Mouse (Mus musculus): Measurements from ENCODE around the gene Capn12. TPM values are rescaled to one million over a fixed set of nuclear protein-coding genes. Genes with fewer than 3 reads are reported as not detected.

Gene Capn12
- polyA plus RNA-seq, 1 experiment from 2014 or later, result 0.64 TPM

- Histone ChIP-seq H3K4me2 (replicated peaks; ENCODE audit: low read depth, low read length) (no peak overlapping the region), H3K4me3 (ENCODE audit: low read length) (no peak overlapping the region), H3K27ac (ENCODE audit: low read depth, low read length) (no peak overlapping the region), H3K9me3 (ENCODE audit: control insufficient read depth, low read length) (no peaks in the 10 kb centered on the region), H3K36me3 (ENCODE audit: control insufficient read depth, insufficient read depth, low read length) (peaks cover 99% of the 10 kb centered on the region), H3K9ac (ENCODE audit: low read depth, low read length) (no peak overlapping the region), H3K27me3 (ENCODE audit: control insufficient read depth, insufficient read depth, low read length) (no peaks in the 10 kb centered on the region), H3K4me1 (ENCODE audit: control insufficient read depth, insufficient read depth, low read length) (no peaks in the 10 kb centered on the region)
- ATAC-seq (ENCODE audit: low FRiP score, low TSS enrichment), result no peak
- 94% methylated on average over 3 of the region's 3 CpGs for WGBS
Measured at GRCm38 (mm10) chr7:28902809-28903208, 21.6 kb downstream of the Capn12 start.

- H3K9ac ChIP-seq (ENCODE audit: low read depth, low read length), result no peak overlapping the region
- no peak overlapping the region for H3K4me2 ChIP-seq (replicated peaks; ENCODE audit: low read depth, low read length)
- H3K4me1 ChIP-seq (ENCODE audit: control insufficient read depth, insufficient read depth, low read length), result no peaks in the 10 kb centered on the region
- H3K27ac ChIP-seq (ENCODE audit: low read depth, low read length), result no peak overlapping the region
- H3K27me3 ChIP-seq (ENCODE audit: control insufficient read depth, insufficient read depth, low read length), result no peaks in the 10 kb centered on the region
- no peak overlapping the region for H3K4me3 ChIP-seq (ENCODE audit: low read length)
- WGBS, result 88% methylated on average over 10 of the region's 10 CpGs
- no peaks in the 10 kb centered on the region for H3K9me3 ChIP-seq (ENCODE audit: control insufficient read depth, low read length)
- ATAC-seq (ENCODE audit: low FRiP score, low TSS enrichment), result no peak
- H3K36me3 ChIP-seq (ENCODE audit: control insufficient read depth, insufficient read depth, low read length), result peaks cover 99% of the 10 kb centered on the region
Measured at GRCm38 (mm10) chr7:28903778-28904177, 22.6 kb downstream of the Capn12 start.

GRCm38 (mm10) chr7:28907195-28907594 is 26.0 kb downstream of the Capn12 start:
- no peaks in the 10 kb centered on the region for H3K9me3 ChIP-seq (ENCODE audit: control insufficient read depth, low read length)
- no peak overlapping the region for H3K4me3 ChIP-seq (ENCODE audit: low read length)
- H3K4me1 ChIP-seq (ENCODE audit: control insufficient read depth, insufficient read depth, low read length), result no peaks in the 10 kb centered on the region
- H3K27me3 ChIP-seq (ENCODE audit: control insufficient read depth, insufficient read depth, low read length), result no peaks in the 10 kb centered on the region
- peaks cover 98% of the 10 kb centered on the region for H3K36me3 ChIP-seq (ENCODE audit: control insufficient read depth, insufficient read depth, low read length)
- H3K4me2 ChIP-seq (replicated peaks; ENCODE audit: low read depth, low read length), result no peak overlapping the region
- no peak overlapping the region for H3K27ac ChIP-seq (ENCODE audit: low read depth, low read length)
- no peak overlapping the region for H3K9ac ChIP-seq (ENCODE audit: low read depth, low read length)
- no peak for ATAC-seq (ENCODE audit: low FRiP score, low TSS enrichment)
- 98% methylated on average over 5 of the region's 5 CpGs for whole genome bisulfite sequencing

GRCm38 (mm10) chr7:28911632-28912031 is 30.4 kb downstream of the Capn12 start:
- ATAC-seq (ENCODE audit: low FRiP score, low TSS enrichment), result peak; percentile 61; the same call in 1 of the 2 replicates

GRCm38 (mm10) chr7:28913171-28913570 is 31.9 kb downstream of the Capn12 start:
- no peak for ATAC-seq (ENCODE audit: low FRiP score, low TSS enrichment)
- no peak overlapping the region for H3K4me2 ChIP-seq (replicated peaks; ENCODE audit: low read depth, low read length)
- no peaks in the 10 kb centered on the region for H3K27me3 ChIP-seq (ENCODE audit: control insufficient read depth, insufficient read depth, low read length)
- no peak overlapping the region for H3K27ac ChIP-seq (ENCODE audit: low read depth, low read length)
- H3K4me1 ChIP-seq (ENCODE audit: control insufficient read depth, insufficient read depth, low read length), result peaks cover 4% of the 10 kb centered on the region; the same call in 1 of the 2 replicates
- H3K9ac ChIP-seq (ENCODE audit: low read depth, low read length), result no peak overlapping the region
- peaks cover 97% of the 10 kb centered on the region for H3K36me3 ChIP-seq (ENCODE audit: control insufficient read depth, insufficient read depth, low read length)
- H3K4me3 ChIP-seq (ENCODE audit: low read length), result no peak overlapping the region
- WGBS, result 79% methylated on average over 11 of the region's 11 CpGs
- H3K9me3 ChIP-seq (ENCODE audit: control insufficient read depth, low read length), result no peaks in the 10 kb centered on the region

More at GRCm38 (mm10) chr7:28911632-28912031, 30.4 kb downstream of the Capn12 start:
- H3K4me2 ChIP-seq (replicated peaks; ENCODE audit: low read depth, low read length), result no peak overlapping the region
- H3K9ac ChIP-seq (ENCODE audit: low read depth, low read length), result no peak overlapping the region
- H3K4me3 ChIP-seq (ENCODE audit: low read length), result no peak overlapping the region
- H3K27ac ChIP-seq (ENCODE audit: low read depth, low read length), result peak overlapping the region; percentile 47; the same call in 1 of the 2 replicates
- WGBS, result 53% methylated on average over 4 of the region's 4 CpGs
- H3K36me3 ChIP-seq (ENCODE audit: control insufficient read depth, insufficient read depth, low read length), result peaks cover 97% of the 10 kb centered on the region
- H3K4me1 ChIP-seq (ENCODE audit: control insufficient read depth, insufficient read depth, low read length), result no peaks in the 10 kb centered on the region
- no peaks in the 10 kb centered on the region for H3K27me3 ChIP-seq (ENCODE audit: control insufficient read depth, insufficient read depth, low read length)
- H3K9me3 ChIP-seq (ENCODE audit: control insufficient read depth, low read length), result no peaks in the 10 kb centered on the region

- Histone ChIP-seq H3K9me3 (ENCODE audit: control insufficient read depth, low read length) (no peaks in the 10 kb centered on the region), H3K36me3 (ENCODE audit: control insufficient read depth, insufficient read depth, low read length) (peaks cover 78% of the 10 kb centered on the region), H3K27me3 (ENCODE audit: control insufficient read depth, insufficient read depth, low read length) (no peaks in the 10 kb centered on the region), H3K27ac (ENCODE audit: low read depth, low read length) (no peak overlapping the region), H3K4me1 (ENCODE audit: control insufficient read depth, insufficient read depth, low read length) (peaks cover 31% of the 10 kb centered on the region), H3K9ac (ENCODE audit: low read depth, low read length) (no peak overlapping the region), H3K4me2 (replicated peaks; ENCODE audit: low read depth, low read length) (no peak overlapping the region), H3K4me3 (ENCODE audit: low read length) (no peak overlapping the region)
- no peak for ATAC-seq (ENCODE audit: low FRiP score, low TSS enrichment)
Measured at GRCm38 (mm10) chr7:28916491-28916890, 35.3 kb downstream of the Capn12 start.

GRCm38 (mm10) chr7:28917503-28918426 is 36.5 kb downstream of the Capn12 start:
- H3K27me3 ChIP-seq (ENCODE audit: control insufficient read depth, insufficient read depth, low read length), result no peaks in the 10 kb centered on the region
- WGBS, result 57% methylated on average over 10 of the region's 10 CpGs
- H3K36me3 ChIP-seq (ENCODE audit: control insufficient read depth, insufficient read depth, low read length), result peaks cover 70% of the 10 kb centered on the region
- H3K9me3 ChIP-seq (ENCODE audit: control insufficient read depth, low read length), result no peaks in the 10 kb centered on the region
- no peak overlapping the region for H3K4me2 ChIP-seq (replicated peaks; ENCODE audit: low read depth, low read length)
- no peak for ATAC-seq (ENCODE audit: low FRiP score, low TSS enrichment)
- H3K27ac ChIP-seq (ENCODE audit: low read depth, low read length), result peak overlapping the region; percentile 63; the same call in 1 of the 2 replicates
- H3K9ac ChIP-seq (ENCODE audit: low read depth, low read length), result no peak overlapping the region
- H3K4me3 ChIP-seq (ENCODE audit: low read length), result no peak overlapping the region
- H3K4me1 ChIP-seq (ENCODE audit: control insufficient read depth, insufficient read depth, low read length), result peaks cover 32% of the 10 kb centered on the region

GRCm38 (mm10) chr7:28918540-28918939 is 37.3 kb downstream of the Capn12 start:
- 72% methylated on average over 8 of the region's 8 CpGs for WGBS
- no peak for ATAC-seq (ENCODE audit: low FRiP score, low TSS enrichment)
- peak overlapping the region; percentile 63; the same call in 1 of the 2 replicates for H3K27ac ChIP-seq (ENCODE audit: low read depth, low read length)
- no peak overlapping the region for H3K4me2 ChIP-seq (replicated peaks; ENCODE audit: low read depth, low read length)
- no peak overlapping the region for H3K4me3 ChIP-seq (ENCODE audit: low read length)
- H3K27me3 ChIP-seq (ENCODE audit: control insufficient read depth, insufficient read depth, low read length), result no peaks in the 10 kb centered on the region
- H3K4me1 ChIP-seq (ENCODE audit: control insufficient read depth, insufficient read depth, low read length), result peaks cover 40% of the 10 kb centered on the region
- H3K9ac ChIP-seq (ENCODE audit: low read depth, low read length), result no peak overlapping the region
- no peaks in the 10 kb centered on the region for H3K9me3 ChIP-seq (ENCODE audit: control insufficient read depth, low read length)
- H3K36me3 ChIP-seq (ENCODE audit: control insufficient read depth, insufficient read depth, low read length), result peaks cover 62% of the 10 kb centered on the region

GRCm38 (mm10) chr7:28919815-28920214 is 38.6 kb downstream of the Capn12 start:
- ATAC-seq (ENCODE audit: low FRiP score, low TSS enrichment), result peak; percentile 33; the same call in 1 of the 2 replicates

More at GRCm38 (mm10) chr7:28919815-28920214, 38.6 kb downstream of the Capn12 start:
- Histone ChIP-seq H3K4me3 (ENCODE audit: low read length) (no peak overlapping the region), H3K9ac (ENCODE audit: low read depth, low read length) (no peak overlapping the region), H3K4me2 (replicated peaks; ENCODE audit: low read depth, low read length) (no peak overlapping the region), H3K4me1 (ENCODE audit: control insufficient read depth, insufficient read depth, low read length) (peaks cover 52% of the 10 kb centered on the region), H3K9me3 (ENCODE audit: control insufficient read depth, low read length) (no peaks in the 10 kb centered on the region), H3K27ac (ENCODE audit: low read depth, low read length) (peak overlapping the region; percentile 52; the same call in 1 of the 2 replicates), H3K27me3 (ENCODE audit: control insufficient read depth, insufficient read depth, low read length) (no peaks in the 10 kb centered on the region), H3K36me3 (ENCODE audit: control insufficient read depth, insufficient read depth, low read length) (peaks cover 51% of the 10 kb centered on the region)
- WGBS, result 48% methylated on average over 6 of the region's 6 CpGs

All from kidney, embryonic 14.5 days (tissue).